Mouse (Mus musculus) kidney, postnatal 0 days (tissue): ENCODE data around the gene Adamts9. TPM values are rescaled to one million over a fixed set of nuclear protein-coding genes. Genes with fewer than 3 reads are reported as not detected.

Experiments used
- ATAC-seq: fragments of 200-750 bp; cut with Nextera tagmentation; replicated peaks from 2 replicates; pipeline ENCODE4 v1.8.0; 2017; ENCODE audit warnings: low read depth, moderate number of reproducible peaks, moderate TSS enrichment, moderate library complexity; ENCODE audit not compliant: low FRiP score
- DNase-seq: peaks from one replicate; pipeline ENCODE4 v3.0.0-alpha.2; 2016; ENCODE audit warnings: low spot score
- H3K27ac ChIP-seq: fragments of 300-500 bp; sonication (generic); 2 replicates; pipeline ENCODE4 v1.5.1; 2014; ENCODE audit warnings: mild to moderate bottlenecking
- H3K27me3 ChIP-seq: fragments of 300-500 bp; sonication (generic); 2 replicates; pipeline ENCODE4 v1.6.1; 2014; ENCODE audit warnings: low read length, mixed read lengths; ENCODE audit not compliant: insufficient read depth
- H3K36me3 ChIP-seq: fragments of 300-500 bp; sonication (generic); 2 replicates; pipeline ENCODE4 v1.6.1; 2014; ENCODE audit warnings: low read length, mixed read lengths; ENCODE audit not compliant: insufficient read depth
- H3K4me1 ChIP-seq: fragments of 300-500 bp; sonication (generic); replicated peaks from 2 replicates; pipeline ENCODE4 v1.6.1; 2014; ENCODE audit warnings: antibody characterized with exemption, low read length, mixed read lengths; ENCODE audit not compliant: insufficient read depth
- H3K4me2 ChIP-seq: fragments of 300-500 bp; sonication (generic); 2 replicates; pipeline ENCODE4 v1.6.1; 2014; ENCODE audit warnings: mild to moderate bottlenecking, low read length, moderate library complexity, mixed read lengths
- H3K4me3 ChIP-seq: fragments of 300-500 bp; sonication (generic); replicated peaks from 2 replicates; pipeline ENCODE4 v1.5.1; 2014; ENCODE audit warnings: low read depth, low read length
- H3K9ac ChIP-seq: fragments of 300-500 bp; sonication (generic); 2 replicates; pipeline ENCODE4 v1.6.1; 2014; ENCODE audit warnings: low read depth, low read length
- H3K9me3 ChIP-seq: fragments of 300-500 bp; sonication (generic); replicated peaks from 2 replicates; pipeline ENCODE4 v1.6.1; 2016; ENCODE audit warnings: low read length, inconsistent platforms, mixed read lengths
- CTCF ChIP-seq: IDR thresholded peaks from 2 replicates; pipeline ENCODE4 v1.5.1; 2016; ENCODE audit warnings: antibody characterized with exemption, low read depth, mild to moderate bottlenecking, moderate library complexity
- WGBS: fragments of 180-500 bp; shearing (Covaris S2); extraction: QIAGEN DNeasy Blood & Tissue Kit; methylation state at CpG from one replicate; pipeline ENCODE4 v1.1.7; 2014; 5-methylcytosine and 5-hydroxymethylcytosine counted together
- polyA plus RNA-seq: library from polyadenylated mRNA; unstranded; fragments of >200 nt; fragmentation: Nextera tagmentation; extraction: Ambion mirVana; gene quantifications from 2 replicates; pipeline ENCODE4 v1.2.1, GENCODE M21; 2015

Adamts9 gene
- polyA plus RNA-seq, 1 experiment from 2014 or later = 7.6 TPM

- DNase-seq (no peak), ATAC-seq (no peak)
- peaks cover 18% of the 10 kb centered on the region; the same call in 1 of the 2 replicates for H3K36me3 ChIP-seq
- no peak overlapping the region for H3K27ac ChIP-seq
- 86% methylated on average over 8 of the region's 8 CpGs for WGBS
- TF ChIP-seq CTCF = no peak
- H3K9me3 ChIP-seq = no peaks in the 10 kb centered on the region
- no peak overlapping the region for H3K4me2 ChIP-seq
- H3K9ac ChIP-seq = no peak overlapping the region
- H3K4me3 ChIP-seq = no peak overlapping the region
- H3K27me3 ChIP-seq = no peaks in the 10 kb centered on the region
- 0 out of 2 replicates have a peak, but pooled peaks cover 3% of the 10 kb centered on the region for H3K4me1 ChIP-seq
These were observed 97.4 kb downstream of the Adamts9 start for GRCm38 (mm10) chr6:92845898-92846297.

GRCm38 (mm10) chr6:92843474-92843873, 99.8 kb downstream of the Adamts9 start:
- Histone ChIP-seq H3K4me2 (no peak overlapping the region), H3K36me3 (peaks cover 14% of the 10 kb centered on the region; the same call in 1 of the 2 replicates), H3K4me3 (no peak overlapping the region), H3K9ac (no peak overlapping the region), H3K4me1 (no peaks in the 10 kb centered on the region), H3K27me3 (no peaks in the 10 kb centered on the region), H3K27ac (no peak overlapping the region), H3K9me3 (no peaks in the 10 kb centered on the region)
- ATAC-seq = no peak
- TF ChIP-seq CTCF = no peak
- DNase-seq = no peak
- 83% methylated on average over 2 of the region's 2 CpGs for WGBS

- no peaks in the 10 kb centered on the region for H3K27me3 ChIP-seq
- H3K9ac ChIP-seq = no peak overlapping the region
- no peaks in the 10 kb centered on the region for H3K9me3 ChIP-seq
- H3K4me2 ChIP-seq = no peak overlapping the region
- peak; percentile 45 for DNase-seq
- no peak overlapping the region for H3K4me3 ChIP-seq
- H3K4me1 ChIP-seq = no peaks in the 10 kb centered on the region
- TF ChIP-seq CTCF = no peak
- 22% methylated on average over 2 of the region's 2 CpGs for WGBS
- no peak overlapping the region for H3K27ac ChIP-seq
- ATAC-seq = no peak
- H3K36me3 ChIP-seq = peaks cover 7% of the 10 kb centered on the region; the same call in 1 of the 2 replicates
These were observed 101.3 kb downstream of the Adamts9 start for GRCm38 (mm10) chr6:92842000-92842399.

GRCm38 (mm10) chr6:92831106-92831505, 112.2 kb downstream of the Adamts9 start:
- ATAC-seq (no peak), DNase-seq (no peak)
- Histone ChIP-seq H3K4me2 (no peak overlapping the region), H3K27me3 (no peaks in the 10 kb centered on the region), H3K9ac (no peak overlapping the region), H3K27ac (no peak overlapping the region), H3K4me3 (no peak overlapping the region), H3K36me3 (0 out of 2 replicates have a peak, but pooled peaks cover 6% of the 10 kb centered on the region), H3K9me3 (no peaks in the 10 kb centered on the region), H3K4me1 (0 out of 2 replicates have a peak, but pooled peaks cover 4% of the 10 kb centered on the region)
- no peak for TF ChIP-seq CTCF
- WGBS = 95% methylated on average over 2 of the region's 2 CpGs

GRCm38 (mm10) chr6:92829148-92829547, 114.1 kb downstream of the Adamts9 start:
- no peak overlapping the region for H3K27ac ChIP-seq
- no peaks in the 10 kb centered on the region for H3K9me3 ChIP-seq
- TF ChIP-seq CTCF = no peak
- no peak overlapping the region for H3K4me2 ChIP-seq
- WGBS = 83% methylated on average over 2 of the region's 2 CpGs
- 0 out of 2 replicates have a peak, but pooled peaks cover 4% of the 10 kb centered on the region for H3K4me1 ChIP-seq
- H3K4me3 ChIP-seq = no peak overlapping the region
- ATAC-seq (0 out of 2 replicates have a peak, but pooled peaks have one; percentile 36), DNase-seq (peak; percentile 28)
- H3K27me3 ChIP-seq = no peaks in the 10 kb centered on the region
- no peak overlapping the region for H3K9ac ChIP-seq
- 0 out of 2 replicates have a peak, but pooled peaks cover 6% of the 10 kb centered on the region for H3K36me3 ChIP-seq

- peak; percentile 53 for DNase-seq
- Histone ChIP-seq H3K27ac (peak overlapping the region; percentile 57), H3K9me3 (no peaks in the 10 kb centered on the region), H3K4me2 (no peak overlapping the region), H3K27me3 (no peaks in the 10 kb centered on the region), H3K9ac (no peak overlapping the region), H3K4me1 (peaks cover 9% of the 10 kb centered on the region), H3K4me3 (no peak overlapping the region), H3K36me3 (0 out of 2 replicates have a peak, but pooled peaks cover 6% of the 10 kb centered on the region)
- WGBS = 57% methylated on average over 5 of the region's 5 CpGs
- no peak for TF ChIP-seq CTCF
- no peak for ATAC-seq
These were observed 115.9 kb downstream of the Adamts9 start for GRCm38 (mm10) chr6:92827360-92827759.

- DNase-seq = no peak
- 87% methylated on average over 5 of the region's 5 CpGs for WGBS
- Histone ChIP-seq H3K4me1 (peaks cover 9% of the 10 kb centered on the region), H3K9ac (no peak overlapping the region), H3K9me3 (no peaks in the 10 kb centered on the region), H3K36me3 (0 out of 2 replicates have a peak, but pooled peaks cover 6% of the 10 kb centered on the region), H3K4me2 (no peak overlapping the region), H3K27ac (no peak overlapping the region; the same call in 1 of the 2 replicates), H3K4me3 (no peak overlapping the region), H3K27me3 (no peaks in the 10 kb centered on the region)
- TF ChIP-seq CTCF = no peak
- no peak for ATAC-seq
These were observed 116.7 kb downstream of the Adamts9 start for GRCm38 (mm10) chr6:92826561-92826960.
